Mouse (Mus musculus) neural tube, embryonic 12.5 days (tissue): Measurements from ENCODE around the gene Prtg. TPM values are rescaled to one million over a fixed set of nuclear protein-coding genes. Genes with fewer than 3 reads are reported as not detected.

ENCODE experiments used
- ATAC-seq: fragments of 200-750 bp; cut with Nextera tagmentation; 2 replicates; pipeline ENCODE4 v1.8.0; 2017; ENCODE audit warnings: low read depth, mild to moderate bottlenecking, moderate TSS enrichment, moderate library complexity; ENCODE audit not compliant: low FRiP score
- H3K27ac ChIP-seq: fragments of 300-500 bp; sonication (generic); 2 replicates; pipeline ENCODE4 v1.5.1; 2016
- H3K27me3 ChIP-seq: fragments of 300-500 bp; sonication (generic); replicated peaks from 2 replicates; pipeline ENCODE4 v1.6.1; 2016; ENCODE audit warnings: mild to moderate bottlenecking
- H3K36me3 ChIP-seq: fragments of 300-500 bp; sonication (generic); 2 replicates; pipeline ENCODE4 v1.6.1; 2016; ENCODE audit warnings: mild to moderate bottlenecking
- H3K4me1 ChIP-seq: fragments of 300-500 bp; sonication (generic); 2 replicates; pipeline ENCODE4 v1.6.1; 2016
- H3K4me2 ChIP-seq: fragments of 300-500 bp; sonication (generic); replicated peaks from 2 replicates; pipeline ENCODE4 v1.6.1; 2016; ENCODE audit warnings: mild to moderate bottlenecking
- H3K4me3 ChIP-seq: fragments of 300-500 bp; sonication (generic); 2 replicates; pipeline ENCODE4 v1.5.1; 2016
- H3K9ac ChIP-seq: fragments of 300-500 bp; sonication (generic); 2 replicates; pipeline ENCODE4 v1.6.1; 2016; ENCODE audit warnings: mild to moderate bottlenecking
- H3K9me3 ChIP-seq: fragments of 300-500 bp; sonication (generic); 2 replicates; pipeline ENCODE4 v1.6.1; 2016; ENCODE audit warnings: mild to moderate bottlenecking
- WGBS: fragments of 180-500 bp; shearing (Covaris S2); methylation state at CpG from one replicate; pipeline ENCODE4 v1.1.7; 2016; 5-methylcytosine and 5-hydroxymethylcytosine counted together
- polyA plus RNA-seq: library from polyadenylated mRNA; unstranded; fragments of >200 nt; fragmentation: Nextera tagmentation; extraction: Ambion mirVana; gene quantifications from 2 replicates; pipeline ENCODE4 v1.2.1, GENCODE M21; 2016

Gene Prtg
- polyA plus RNA-seq, result 1.2 and 1.5 TPM in 2 replicates

DNA sequence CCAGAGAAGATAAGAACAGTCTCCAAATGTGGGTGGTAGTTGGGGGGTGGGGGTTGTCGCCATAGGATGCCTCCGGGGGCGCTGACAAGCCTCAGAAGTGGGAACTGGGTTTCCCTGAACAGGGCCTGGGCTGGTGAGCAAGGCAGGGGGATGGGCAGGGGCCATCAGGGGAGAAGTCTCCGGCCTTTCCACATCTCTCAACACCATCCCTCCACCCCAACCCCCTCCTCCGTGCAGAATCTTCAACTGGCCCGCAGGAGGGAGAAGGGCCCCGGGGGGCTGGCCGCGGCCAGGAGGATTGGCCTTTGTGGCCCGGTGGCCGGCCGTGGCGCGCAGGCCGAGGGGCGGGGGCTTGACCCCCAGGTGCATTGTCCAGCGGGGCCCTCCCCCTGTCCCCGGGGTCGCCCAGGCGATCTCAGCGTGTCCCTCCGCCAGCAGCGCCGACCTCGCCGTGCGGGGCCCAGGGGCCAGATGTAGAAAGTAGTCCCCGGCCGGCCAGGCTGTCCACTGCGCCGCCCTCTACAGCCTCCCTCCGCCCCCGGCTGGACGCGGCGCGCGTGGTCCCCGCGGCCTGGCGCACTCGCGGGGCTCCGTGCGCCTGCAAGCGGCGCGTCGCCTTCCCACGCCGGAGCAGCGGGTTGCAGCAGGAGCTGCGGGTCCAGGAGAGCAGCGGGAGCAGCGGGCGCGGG, at the start of gene Prtg:
Gene Prtg (plus strand): TSS at position 144 of the 689 bp plus-strand sequence.
- ATAC-seq, result peak; percentile 85

DNA sequence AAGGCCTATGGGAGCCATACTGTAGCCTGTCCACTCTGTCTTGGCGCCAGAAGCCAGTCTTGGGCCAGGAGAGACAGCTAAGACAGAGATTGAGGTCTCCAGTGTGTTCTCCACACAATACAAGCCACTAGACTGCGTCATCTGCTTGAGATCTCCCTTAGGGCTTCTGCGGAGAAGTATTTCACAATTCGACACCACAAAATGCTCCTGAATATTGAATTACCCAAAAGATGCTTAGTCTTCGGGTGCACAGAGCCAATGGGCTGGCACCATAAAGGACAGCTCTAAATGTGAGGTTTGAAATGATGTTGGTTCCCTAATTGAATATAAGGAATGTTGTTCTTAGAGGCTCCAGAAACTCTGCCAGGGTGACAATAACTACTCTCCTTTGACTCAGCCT, 49.5 kb upstream of the Prtg start:
- peaks cover 7% of the 10 kb centered on the region; the same call in 1 of the 2 replicates for H3K4me1 ChIP-seq
- no peaks in the 10 kb centered on the region for H3K36me3 ChIP-seq

More for the DNA sequence above, at the start of gene Prtg:
- Histone ChIP-seq H3K4me2 (peak within 1 kb of the TSS; percentile 100), H3K4me1 (peaks cover 20% of the 10 kb centered on the region), H3K4me3 (peak within 1 kb of the TSS; percentile 92), H3K9ac (peak within 1 kb of the TSS; percentile 92), H3K36me3 (no peaks in the 10 kb centered on the region), H3K27me3 (no peaks in the 10 kb centered on the region), H3K27ac (peak within 1 kb of the TSS; percentile 53; the same call in 1 of the 2 replicates), H3K9me3 (no peaks in the 10 kb centered on the region)
- WGBS, result under 1% methylated on average over 56 of the region's 57 CpGs

DNA sequence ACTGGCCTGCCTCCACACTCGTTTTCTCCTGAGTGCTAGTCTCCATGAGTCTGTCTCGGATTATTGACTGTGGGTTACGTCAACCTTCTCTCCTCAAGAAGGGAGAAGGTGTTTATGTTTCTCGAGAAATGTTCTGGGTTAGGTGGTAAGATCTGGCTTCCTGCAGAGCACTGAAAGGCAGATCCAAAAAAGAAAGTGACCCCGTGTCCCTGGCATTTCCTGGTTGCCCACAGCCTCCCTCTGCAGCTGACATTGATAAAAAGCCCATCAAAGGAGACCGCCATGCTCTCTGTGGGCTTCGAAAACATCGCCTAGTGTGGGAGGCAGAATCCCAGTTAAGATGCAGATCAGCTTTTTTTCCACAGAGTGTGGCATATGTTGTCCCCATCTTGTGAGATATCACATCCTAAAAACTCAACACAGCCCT, 48.0 kb upstream of the Prtg start:
- H3K4me1 ChIP-seq, result peaks cover 15% of the 10 kb centered on the region
- no peak overlapping the region for H3K27ac ChIP-seq
- H3K4me3 ChIP-seq, result no peak overlapping the region
- no peak overlapping the region for H3K9ac ChIP-seq
- no peaks in the 10 kb centered on the region for H3K36me3 ChIP-seq
- no peak for ATAC-seq
- H3K27me3 ChIP-seq, result no peaks in the 10 kb centered on the region
- 53% methylated on average over 8 of the region's 8 CpGs for WGBS
- no peaks in the 10 kb centered on the region for H3K9me3 ChIP-seq
- no peak overlapping the region for H3K4me2 ChIP-seq

More for the DNA sequence above, 49.5 kb upstream of the Prtg start:
- Histone ChIP-seq H3K27ac (no peak overlapping the region), H3K4me2 (no peak overlapping the region), H3K9ac (no peak overlapping the region), H3K4me3 (no peak overlapping the region), H3K9me3 (no peaks in the 10 kb centered on the region), H3K27me3 (no peaks in the 10 kb centered on the region)
- 80% methylated on average over 5 of the region's 5 CpGs for WGBS
- no peak for ATAC-seq

DNA sequence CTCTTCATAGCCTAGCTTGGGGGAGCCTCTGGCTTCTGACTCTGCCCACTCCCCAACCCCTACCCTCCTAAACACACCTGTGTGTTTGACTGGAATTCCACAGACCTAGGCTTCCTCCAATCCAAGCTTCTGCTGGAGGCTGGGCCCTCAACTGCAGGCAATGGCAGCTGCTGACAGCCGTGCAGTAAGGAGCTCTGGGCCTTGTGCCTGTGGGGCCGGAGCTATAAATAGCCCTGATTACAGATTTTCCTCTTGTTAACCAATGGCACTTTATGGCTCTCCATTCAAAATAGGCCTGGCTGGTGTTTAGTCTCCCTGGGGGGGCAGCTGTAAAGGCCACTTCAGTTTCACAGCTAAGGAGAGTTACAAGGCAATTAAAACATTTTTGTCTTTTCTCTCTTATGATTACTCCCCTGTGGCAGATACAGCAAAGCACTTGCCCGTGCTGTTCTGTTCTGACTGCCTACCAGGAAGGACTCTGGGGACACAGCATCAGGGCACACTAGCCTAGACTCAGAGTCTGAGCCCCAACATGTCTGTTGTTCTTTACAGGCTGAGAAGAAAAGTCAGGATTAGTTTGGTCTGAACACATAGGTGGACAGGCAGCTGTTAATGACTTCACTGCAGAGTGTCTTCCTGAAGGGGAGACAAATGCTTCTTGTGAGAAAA, 43.5 kb upstream of the Prtg start:
- peak; percentile 75 for ATAC-seq
- no peaks in the 10 kb centered on the region for H3K36me3 ChIP-seq
- peaks cover 11% of the 10 kb centered on the region for H3K4me1 ChIP-seq
- H3K4me3 ChIP-seq, result no peak overlapping the region
- no peaks in the 10 kb centered on the region for H3K9me3 ChIP-seq
- no peak overlapping the region for H3K4me2 ChIP-seq
- 4% methylated on average over 3 of the region's 3 CpGs for WGBS
- no peak overlapping the region for H3K9ac ChIP-seq
- H3K27ac ChIP-seq, result no peak overlapping the region
- no peaks in the 10 kb centered on the region for H3K27me3 ChIP-seq

DNA sequence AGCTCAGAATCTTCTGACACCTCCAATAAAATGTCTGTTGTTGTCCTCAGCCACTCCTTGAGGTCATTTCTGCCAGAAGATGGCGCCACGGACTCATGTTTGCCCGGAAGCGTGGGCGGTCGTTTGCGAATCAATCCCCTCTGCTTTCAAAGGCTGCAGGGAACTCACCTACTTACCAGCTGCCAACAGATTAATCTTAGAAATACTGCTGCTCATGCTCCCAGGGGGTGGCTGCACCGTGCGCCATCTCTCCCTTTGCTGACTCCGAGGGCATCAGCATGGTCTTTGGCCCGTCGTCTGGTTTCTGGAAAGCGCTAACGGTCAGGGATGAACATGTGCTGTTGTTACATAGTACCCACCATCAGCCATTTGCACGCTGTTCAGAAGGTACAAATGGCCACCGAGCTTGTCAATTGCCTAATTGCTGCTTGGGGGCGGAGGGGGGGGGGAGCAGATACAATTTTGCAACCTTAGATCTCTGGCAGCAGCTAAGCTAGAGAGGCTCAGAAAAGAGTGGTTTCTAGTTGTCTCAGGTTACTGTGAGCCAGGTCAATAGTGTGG, 39.8 kb upstream of the Prtg start:
- Histone ChIP-seq H3K27ac (no peak overlapping the region), H3K4me3 (peak overlapping the region; percentile 32), H3K9ac (peak overlapping the region; percentile 40; the same call in 1 of the 2 replicates), H3K36me3 (no peaks in the 10 kb centered on the region), H3K27me3 (no peaks in the 10 kb centered on the region), H3K4me1 (peaks cover 11% of the 10 kb centered on the region), H3K9me3 (no peaks in the 10 kb centered on the region), H3K4me2 (peak overlapping the region; percentile 66)
- under 1% methylated on average over 17 of the region's 17 CpGs for WGBS
- peak; percentile 69 for ATAC-seq

DNA sequence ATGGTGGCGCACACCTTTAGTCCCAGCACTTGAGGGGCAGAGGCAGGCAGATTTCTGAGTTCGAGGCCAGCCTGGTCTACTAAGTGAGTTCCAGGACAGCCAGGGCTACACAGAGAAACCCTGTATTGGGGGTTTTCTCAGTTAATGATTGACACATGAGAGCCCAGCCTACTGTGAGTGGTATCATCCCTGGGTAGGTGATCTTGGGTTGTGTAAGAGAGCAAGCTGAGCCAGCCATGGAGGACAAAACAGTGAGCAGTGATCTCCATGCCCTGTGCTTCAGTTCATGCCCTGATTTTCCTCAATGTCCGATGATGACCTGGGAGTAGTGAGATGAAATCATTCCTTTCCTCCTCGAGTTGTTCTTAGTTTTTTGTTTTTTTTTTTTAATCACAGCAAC, 31.7 kb upstream of the Prtg start:
- Histone ChIP-seq H3K27ac (no peak overlapping the region), H3K9me3 (no peaks in the 10 kb centered on the region), H3K27me3 (no peaks in the 10 kb centered on the region), H3K9ac (no peak overlapping the region), H3K4me2 (no peak overlapping the region), H3K4me1 (no peaks in the 10 kb centered on the region), H3K4me3 (no peak overlapping the region), H3K36me3 (no peaks in the 10 kb centered on the region)
- WGBS, result 93% methylated on average over 4 of the region's 4 CpGs
- ATAC-seq, result no peak

DNA sequence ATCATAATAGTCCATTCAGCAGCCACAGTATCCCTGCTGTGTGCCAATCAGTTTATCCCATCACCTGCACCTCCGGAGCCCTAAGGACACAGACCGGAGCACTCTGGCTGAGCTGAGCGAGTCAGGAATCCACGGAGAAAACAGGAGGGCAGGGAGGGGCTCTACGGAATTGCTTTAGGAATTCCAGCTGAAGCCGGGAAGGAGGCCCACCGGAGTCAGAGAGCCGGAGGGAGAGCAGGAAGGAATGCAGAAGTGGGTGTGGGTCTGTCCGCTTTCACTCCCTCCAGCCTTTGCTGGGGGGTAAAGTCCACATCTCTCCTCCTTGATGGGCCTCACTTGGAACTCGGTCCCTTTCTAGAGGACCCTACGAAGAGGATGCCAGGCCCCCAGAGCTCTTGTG, 27.7 kb upstream of the Prtg start:
- WGBS, result 62% methylated on average over 11 of the region's 11 CpGs
- Histone ChIP-seq H3K9ac (no peak overlapping the region), H3K27me3 (no peaks in the 10 kb centered on the region), H3K4me3 (no peak overlapping the region), H3K9me3 (no peaks in the 10 kb centered on the region), H3K4me2 (no peak overlapping the region), H3K27ac (no peak overlapping the region), H3K4me1 (peaks cover 9% of the 10 kb centered on the region), H3K36me3 (no peaks in the 10 kb centered on the region)
- no peak for ATAC-seq

DNA sequence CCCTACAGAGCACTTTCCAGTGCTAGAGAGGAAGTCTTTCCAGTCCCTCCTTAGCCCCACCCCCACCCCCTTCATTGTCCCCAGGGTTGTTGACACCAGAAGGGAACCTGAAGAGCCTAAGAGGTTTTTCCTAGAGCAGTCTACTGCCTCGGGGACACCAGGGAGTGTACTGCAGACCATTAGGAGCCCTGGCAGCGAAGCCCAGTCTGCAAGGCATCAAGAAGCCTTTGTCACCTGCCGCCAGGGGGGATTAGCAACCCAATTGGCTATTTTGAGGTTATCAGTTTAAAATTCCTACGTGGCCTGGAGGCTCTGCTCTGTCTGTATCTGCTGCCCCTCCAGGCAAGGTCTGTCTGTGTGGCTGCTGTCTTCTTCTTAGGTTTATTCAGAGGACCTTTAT, 26.9 kb upstream of the Prtg start:
- Histone ChIP-seq H3K27ac (no peak overlapping the region), H3K4me2 (no peak overlapping the region), H3K9me3 (no peaks in the 10 kb centered on the region), H3K4me3 (no peak overlapping the region), H3K4me1 (peaks cover 9% of the 10 kb centered on the region), H3K36me3 (no peaks in the 10 kb centered on the region), H3K9ac (no peak overlapping the region), H3K27me3 (no peaks in the 10 kb centered on the region)
- 11% methylated on average over 4 of the region's 4 CpGs for WGBS
- ATAC-seq, result no peak

DNA sequence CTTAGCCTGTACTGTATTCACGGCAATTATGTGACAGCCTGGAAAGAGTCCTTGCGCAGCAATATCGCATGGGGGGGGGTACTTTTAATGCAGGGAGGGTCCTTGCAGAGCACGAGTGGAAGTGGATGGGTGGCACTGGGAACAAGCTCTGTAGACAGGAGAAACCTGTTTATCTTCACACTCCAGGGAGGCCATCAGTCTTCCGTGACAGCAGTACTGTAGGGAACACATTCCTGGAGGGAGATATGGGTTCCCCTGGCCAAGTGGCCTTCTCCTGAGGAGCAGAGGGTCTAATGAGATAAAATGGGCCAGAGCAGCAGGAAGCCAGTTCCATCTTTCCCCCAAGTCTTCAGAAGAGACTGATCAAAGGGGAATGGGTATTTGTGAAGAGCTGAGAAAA, 26.0 kb upstream of the Prtg start:
- WGBS, result 33% methylated on average over 5 of the region's 5 CpGs
- Histone ChIP-seq H3K9me3 (no peaks in the 10 kb centered on the region), H3K36me3 (no peaks in the 10 kb centered on the region), H3K27me3 (no peaks in the 10 kb centered on the region), H3K4me2 (no peak overlapping the region), H3K27ac (no peak overlapping the region), H3K4me1 (peaks cover 9% of the 10 kb centered on the region), H3K9ac (no peak overlapping the region), H3K4me3 (no peak overlapping the region)
- ATAC-seq, result no peak

DNA sequence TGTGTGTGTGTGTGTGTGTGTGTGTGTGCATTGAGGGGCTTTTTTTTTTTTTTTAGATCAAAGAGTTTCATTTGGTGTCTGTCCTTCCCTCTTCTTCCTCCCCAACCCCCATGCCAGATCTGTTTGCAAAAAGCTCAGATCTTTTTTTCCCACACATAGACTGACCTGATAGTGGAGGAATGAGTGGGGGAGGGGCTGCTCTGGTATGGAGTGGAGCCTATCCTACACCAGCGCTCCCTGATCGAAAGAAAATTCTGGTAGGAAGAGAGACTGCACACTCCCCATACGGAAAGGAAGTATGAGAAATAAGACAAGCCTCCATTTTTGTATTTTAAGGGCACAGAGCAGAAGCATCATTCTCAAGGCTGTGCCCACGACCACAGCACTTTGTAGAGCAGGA, 25.2 kb upstream of the Prtg start:
- Histone ChIP-seq H3K4me1 (peaks cover 9% of the 10 kb centered on the region), H3K27me3 (no peaks in the 10 kb centered on the region), H3K9ac (no peak overlapping the region), H3K9me3 (no peaks in the 10 kb centered on the region), H3K4me3 (no peak overlapping the region), H3K27ac (no peak overlapping the region), H3K4me2 (no peak overlapping the region), H3K36me3 (no peaks in the 10 kb centered on the region)
- ATAC-seq, result no peak
- WGBS, result 57% methylated on average over 4 of the region's 4 CpGs

DNA sequence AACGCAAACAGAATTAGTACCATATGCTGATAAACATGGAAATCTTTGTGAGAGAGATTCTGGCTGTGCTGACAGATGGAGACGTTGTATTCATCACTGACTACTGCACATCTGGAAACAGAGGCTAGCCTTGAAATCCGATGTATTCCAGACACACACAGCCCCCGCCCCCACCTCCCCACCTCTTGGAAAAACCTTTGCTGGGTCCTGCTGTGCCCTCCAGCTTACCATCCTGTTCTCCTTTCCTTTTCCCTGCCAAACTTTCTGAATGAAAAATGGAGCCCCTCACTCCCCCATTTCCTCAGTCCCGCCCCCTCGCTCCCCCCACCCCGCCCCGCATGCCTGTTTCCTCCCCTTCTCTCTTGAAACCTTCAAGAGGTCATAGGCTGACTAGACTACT, 24.6 kb upstream of the Prtg start:
- Histone ChIP-seq H3K27ac (no peak overlapping the region), H3K9ac (no peak overlapping the region), H3K4me1 (peaks cover 9% of the 10 kb centered on the region), H3K36me3 (no peaks in the 10 kb centered on the region), H3K4me3 (no peak overlapping the region), H3K27me3 (no peaks in the 10 kb centered on the region), H3K4me2 (no peak overlapping the region), H3K9me3 (no peaks in the 10 kb centered on the region)
- ATAC-seq, result no peak
- WGBS, result 61% methylated on average over 8 of the region's 8 CpGs

DNA sequence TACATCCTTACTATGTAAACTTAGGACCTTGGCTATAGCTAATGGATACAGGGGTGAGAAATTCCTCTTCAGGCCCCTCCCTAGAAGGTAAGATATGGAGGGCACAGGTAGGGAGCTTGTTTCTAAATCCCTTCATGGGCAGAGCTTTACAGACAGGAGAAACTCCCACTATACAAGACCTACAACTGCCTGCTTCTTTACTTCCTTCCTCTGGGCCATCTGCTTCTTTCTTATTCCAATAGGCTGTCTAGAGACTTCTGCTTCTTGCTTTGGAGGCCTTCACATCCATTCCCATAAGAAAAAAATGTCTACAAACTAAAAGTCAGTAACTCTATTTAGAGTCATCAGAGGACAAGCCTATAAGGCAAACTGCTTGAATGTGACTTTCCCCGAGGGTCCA, 18.9 kb upstream of the Prtg start:
- no peaks in the 10 kb centered on the region for H3K9me3 ChIP-seq
- 75% methylated on average over 1 of the region's 1 CpGs for WGBS
- H3K4me2 ChIP-seq, result no peak overlapping the region
- H3K4me3 ChIP-seq, result no peak overlapping the region
- 0 out of 2 replicates have a peak, but pooled peaks cover 4% of the 10 kb centered on the region for H3K27me3 ChIP-seq
- H3K36me3 ChIP-seq, result no peaks in the 10 kb centered on the region
- H3K27ac ChIP-seq, result no peak overlapping the region
- ATAC-seq, result no peak
- H3K4me1 ChIP-seq, result no peaks in the 10 kb centered on the region
- no peak overlapping the region for H3K9ac ChIP-seq
